Mouse (Mus musculus) hindbrain, embryonic 16.5 days (tissue): ENCODE results near the gene Clk2. TPM values are rescaled to one million over a fixed set of nuclear protein-coding genes. Genes with fewer than 3 reads are reported as not detected.
"Not testable (repeated sequence)": the region's sequence is repeated elsewhere in the genome, so short reads cannot be mapped to it uniquely, and the experiment has no call there.

ENCODE experiments used
- ATAC-seq: fragments of 200-750 bp; cut with Nextera tagmentation; 2 replicates; pipeline ENCODE4 v1.8.0; 2017; ENCODE audit warnings: moderate TSS enrichment, moderate library complexity
- H3K27ac ChIP-seq: fragments of 300-500 bp; sonication (generic); 2 replicates; pipeline ENCODE4 v1.5.1; 2014; ENCODE audit warnings: low read depth, mild to moderate bottlenecking, control low read depth, low read length, moderate library complexity
- H3K27me3 ChIP-seq: fragments of 300-500 bp; sonication (generic); replicated peaks from 2 replicates; pipeline ENCODE4 v1.6.1; 2014; ENCODE audit warnings: low read length; ENCODE audit not compliant: control insufficient read depth, insufficient read depth
- H3K36me3 ChIP-seq: fragments of 300-500 bp; sonication (generic); 2 replicates; pipeline ENCODE4 v1.6.1; 2014; ENCODE audit warnings: mild to moderate bottlenecking, low read length, moderate library complexity, mixed read lengths; ENCODE audit not compliant: control insufficient read depth, insufficient read depth
- H3K4me1 ChIP-seq: fragments of 300-500 bp; sonication (generic); 2 replicates; pipeline ENCODE4 v1.6.1; 2014; ENCODE audit warnings: low read depth, low read length; ENCODE audit not compliant: control insufficient read depth, insufficient read depth
- H3K4me2 ChIP-seq: fragments of 300-500 bp; sonication (generic); 2 replicates; pipeline ENCODE4 v1.6.1; 2014; ENCODE audit warnings: mild to moderate bottlenecking, low read length, control low read depth, moderate library complexity
- H3K4me3 ChIP-seq: fragments of 300-500 bp; sonication (generic); 2 replicates; pipeline ENCODE4 v1.5.1; 2014; ENCODE audit warnings: mild to moderate bottlenecking, low read length, control low read depth, moderate library complexity
- H3K9ac ChIP-seq: fragments of 300-500 bp; sonication (generic); 2 replicates; pipeline ENCODE4 v1.6.1; 2014; ENCODE audit warnings: low read depth, mild to moderate bottlenecking, control low read depth, low read length, moderate library complexity
- H3K9me3 ChIP-seq: fragments of 300-500 bp; sonication (generic); 2 replicates; pipeline ENCODE4 v1.6.1; 2014; ENCODE audit warnings: mild to moderate bottlenecking, low read length, moderate library complexity; ENCODE audit not compliant: control insufficient read depth
- WGBS: fragments of 180-500 bp; shearing (Covaris S2); extraction: QIAGEN DNeasy Blood & Tissue Kit; methylation state at CpG from one replicate; pipeline ENCODE4 v1.1.7; 2014; 5-methylcytosine and 5-hydroxymethylcytosine counted together
- polyA plus RNA-seq: library from polyadenylated mRNA; unstranded; fragments of >200 nt; fragmentation: Nextera tagmentation; extraction: Ambion mirVana; gene quantifications from 2 replicates; pipeline ENCODE4 v1.2.1, GENCODE M21; 2015

The Clk2 gene
- polyA plus RNA-seq, 1 experiment from 2014 or later, result 17.3 TPM

GRCm38 (mm10) chr3:89156951-89157350 is 7.6 kb upstream of the Clk2 start:
- H3K27ac ChIP-seq, result no peak overlapping the region
- no peak overlapping the region for H3K4me3 ChIP-seq
- H3K36me3 ChIP-seq, result 0 out of 2 replicates have a peak, but pooled peaks cover 3% of the 10 kb centered on the region
- ATAC-seq, result no peak
- WGBS, result 90% methylated on average over 8 of the region's 8 CpGs
- H3K4me2 ChIP-seq, result no peak overlapping the region
- no peak overlapping the region; the same call in 1 of the 2 replicates for H3K9ac ChIP-seq
- peaks cover 16% of the 10 kb centered on the region for H3K4me1 ChIP-seq
- no peaks in the 10 kb centered on the region for H3K9me3 ChIP-seq
- no peaks in the 10 kb centered on the region for H3K27me3 ChIP-seq

- Histone ChIP-seq H3K27me3 (no peaks in the 10 kb centered on the region), H3K27ac (peak overlapping the region; percentile 61), H3K36me3 (0 out of 2 replicates have a peak, but pooled peaks cover 3% of the 10 kb centered on the region), H3K9ac (peak overlapping the region; percentile 86), H3K9me3 (no peaks in the 10 kb centered on the region), H3K4me2 (peak overlapping the region; percentile 80), H3K4me3 (peak overlapping the region; percentile 88), H3K4me1 (peaks cover 16% of the 10 kb centered on the region)
- 15% methylated on average over 7 of the region's 7 CpGs for WGBS
- ATAC-seq, result no peak
Measured at GRCm38 (mm10) chr3:89158651-89159050, 5.9 kb upstream of the Clk2 start.

- Histone ChIP-seq H3K4me1 (peaks cover 21% of the 10 kb centered on the region), H3K9me3 (no peaks in the 10 kb centered on the region), H3K4me2 (peak overlapping the region; percentile 80), H3K27ac (peak overlapping the region; percentile 76), H3K4me3 (peak overlapping the region; percentile 88), H3K36me3 (0 out of 2 replicates have a peak, but pooled peaks cover 3% of the 10 kb centered on the region), H3K27me3 (no peaks in the 10 kb centered on the region), H3K9ac (peak overlapping the region; percentile 86)
- WGBS, result 1% methylated on average over 13 of the region's 13 CpGs
- ATAC-seq, result peak; percentile 24; the same call in 1 of the 2 replicates
Measured at GRCm38 (mm10) chr3:89159211-89159610, 5.4 kb upstream of the Clk2 start.

DNA sequence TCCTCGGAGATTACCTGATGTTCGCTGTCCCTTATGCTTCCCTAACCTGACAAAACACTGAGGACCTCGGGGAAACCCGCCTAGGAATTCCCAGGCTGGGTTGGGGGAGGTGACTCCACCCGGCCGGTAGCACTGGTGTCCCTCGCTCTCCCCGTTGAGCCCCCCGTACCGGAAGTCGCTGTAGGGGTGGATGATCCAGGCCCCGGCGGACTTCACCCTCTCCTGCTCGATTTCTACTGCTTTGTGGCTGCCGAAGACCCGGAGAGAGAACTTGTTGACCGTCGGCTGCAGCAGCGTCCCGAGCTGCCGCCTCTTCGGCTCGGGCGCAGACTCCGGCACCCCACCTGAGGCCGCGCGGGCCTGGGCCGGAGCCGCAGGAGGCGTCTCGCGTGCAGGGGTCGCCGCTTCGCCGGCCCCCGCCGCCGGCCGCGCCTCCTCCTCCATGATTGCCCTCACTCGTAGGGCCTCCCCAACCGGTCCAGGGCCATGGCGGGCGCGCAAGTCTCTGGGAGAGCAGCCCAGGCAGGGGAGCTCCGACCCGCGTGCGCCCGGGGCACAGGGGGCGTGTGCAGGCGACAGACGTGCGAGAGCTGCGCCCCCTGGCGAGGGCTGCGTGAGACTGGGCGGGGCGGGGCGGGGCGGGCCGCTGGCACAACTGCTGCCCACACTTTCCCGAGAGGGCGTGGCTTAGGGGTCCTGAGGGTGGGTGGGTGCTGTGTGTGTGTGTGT is 4.8 kb upstream of the Clk2 start, which contains the start of gene Hcn3:
TSS of gene Hcn3 (minus strand) at position 581 of the 729 bp plus-strand sequence.
- peak; percentile 83 for ATAC-seq
- 0 out of 2 replicates have a peak, but pooled peaks cover 3% of the 10 kb centered on the region for H3K36me3 ChIP-seq
- H3K4me3 ChIP-seq, result peak within 1 kb of the TSS; percentile 88
- whole genome bisulfite sequencing, result under 1% methylated on average over 57 of the region's 66 CpGs
- peak within 1 kb of the TSS; percentile 86 for H3K9ac ChIP-seq
- H3K27me3 ChIP-seq, result no peaks in the 10 kb centered on the region
- no peaks in the 10 kb centered on the region for H3K9me3 ChIP-seq
- peaks cover 22% of the 10 kb centered on the region for H3K4me1 ChIP-seq
- H3K4me2 ChIP-seq, result peak within 1 kb of the TSS; percentile 80
- peak within 1 kb of the TSS; percentile 76 for H3K27ac ChIP-seq

- not testable (repeated sequence) for H3K27ac ChIP-seq, H3K27me3 ChIP-seq, H3K36me3 ChIP-seq, H3K9ac ChIP-seq, H3K4me3 ChIP-seq, H3K4me2 ChIP-seq, H3K9me3 ChIP-seq, ATAC-seq
- H3K4me1 ChIP-seq, result peaks cover 32% of the 10 kb centered on the region
Measured at GRCm38 (mm10) chr3:89161207-89161606, 3.4 kb upstream of the Clk2 start.

DNA sequence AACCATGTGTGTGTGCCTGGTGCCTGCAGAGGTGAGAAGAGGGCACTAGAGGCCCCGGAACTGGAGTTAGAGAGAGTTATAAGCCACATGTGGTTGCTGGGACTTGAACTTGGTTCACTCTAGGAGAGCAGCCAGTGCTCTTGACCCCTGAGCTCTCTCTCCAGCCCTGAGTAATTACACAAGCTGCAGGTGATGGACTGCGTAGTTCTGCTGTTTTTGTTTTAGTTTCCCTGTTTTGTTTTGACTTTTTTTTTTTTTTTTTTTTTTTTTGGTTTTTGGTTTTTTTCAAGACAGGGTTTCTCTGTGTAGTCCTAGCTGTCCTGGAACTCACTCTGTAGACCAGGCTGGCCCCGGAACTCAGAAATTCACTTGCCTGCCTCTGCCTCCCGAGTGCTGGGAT is 2.8 kb upstream of the Clk2 start:
- no peaks in the 10 kb centered on the region for H3K36me3 ChIP-seq
- H3K27me3 ChIP-seq, result no peaks in the 10 kb centered on the region
- no peak overlapping the region for H3K4me3 ChIP-seq
- WGBS, result 89% methylated on average over 4 of the region's 4 CpGs
- H3K9me3 ChIP-seq, result no peaks in the 10 kb centered on the region
- no peak overlapping the region for H3K9ac ChIP-seq
- peaks cover 36% of the 10 kb centered on the region for H3K4me1 ChIP-seq
- ATAC-seq, result no peak
- no peak overlapping the region for H3K27ac ChIP-seq
- no peak overlapping the region for H3K4me2 ChIP-seq

DNA sequence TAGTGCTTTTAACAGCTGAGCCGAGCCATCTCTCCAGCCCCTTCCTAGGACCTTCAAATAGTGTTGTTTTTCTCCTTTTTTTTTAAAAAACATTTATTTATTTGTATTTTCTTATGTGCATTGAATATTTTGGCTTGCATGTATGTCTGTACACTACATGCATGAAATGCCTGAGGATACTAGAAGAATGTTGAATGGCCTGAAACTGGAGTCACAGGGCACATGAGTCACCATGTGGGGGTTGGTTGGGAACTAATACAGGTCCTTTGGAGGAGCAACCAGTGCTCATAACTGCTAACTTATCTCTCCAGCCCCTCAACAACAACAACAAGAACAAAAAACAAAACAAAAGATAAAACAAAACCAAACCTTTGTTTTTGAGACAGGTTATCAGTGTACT is 1.5 kb upstream of the Clk2 start:
- H3K4me1 ChIP-seq, result peaks cover 30% of the 10 kb centered on the region

DNA sequence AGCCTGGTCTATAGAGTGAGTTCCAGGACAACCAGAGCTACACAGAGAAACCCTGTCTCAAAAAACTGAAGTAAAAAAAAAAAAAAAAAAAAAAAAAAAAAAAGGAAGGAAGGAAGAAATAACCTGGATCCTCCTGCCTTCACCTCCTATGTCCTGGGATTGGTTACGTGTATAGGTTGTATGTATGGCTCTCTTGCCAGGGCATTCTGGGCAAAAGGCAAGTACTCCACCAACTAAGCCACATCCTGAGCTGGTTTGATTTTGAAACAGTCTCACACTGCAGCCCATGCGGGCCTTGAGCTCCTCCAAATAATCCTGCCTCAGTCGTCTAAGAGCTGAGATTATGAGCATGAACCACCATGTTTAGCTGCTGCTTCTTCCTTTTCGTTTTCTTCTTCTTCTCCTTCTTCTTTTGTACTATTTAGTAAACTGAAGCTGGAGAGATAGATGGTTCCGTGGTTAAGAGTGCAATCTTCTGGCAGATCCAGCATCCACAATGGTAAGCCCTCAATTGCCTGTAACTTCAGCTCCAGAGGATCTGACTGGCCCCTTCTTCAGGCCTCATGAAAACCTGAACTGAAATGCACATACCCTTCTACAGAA is 851 bp upstream of the Clk2 start:
- no peak overlapping the region; the same call in 1 of the 2 replicates for H3K27ac ChIP-seq
- ATAC-seq, result no peak
- H3K27me3 ChIP-seq, result no peaks in the 10 kb centered on the region
- peaks cover 25% of the 10 kb centered on the region for H3K4me1 ChIP-seq
- H3K4me3 ChIP-seq, result peak overlapping the region; percentile 95; the same call in 1 of the 2 replicates
- H3K4me2 ChIP-seq, result peak overlapping the region; percentile 86
- 76% methylated on average over 5 of the region's 5 CpGs for WGBS
- peak overlapping the region; percentile 96 for H3K9ac ChIP-seq
- no peaks in the 10 kb centered on the region for H3K9me3 ChIP-seq
- peaks cover 5% of the 10 kb centered on the region; the same call in 1 of the 2 replicates for H3K36me3 ChIP-seq

More for the DNA sequence above, 1.5 kb upstream of the Clk2 start:
- Histone ChIP-seq H3K4me2 (no peak overlapping the region), H3K9ac (no peak overlapping the region), H3K36me3 (no peaks in the 10 kb centered on the region), H3K27me3 (no peaks in the 10 kb centered on the region), H3K4me3 (no peak overlapping the region), H3K9me3 (no peaks in the 10 kb centered on the region), H3K27ac (no peak overlapping the region)
- no peak for ATAC-seq
- WGBS, result 78% methylated on average over 1 of the region's 1 CpGs

DNA sequence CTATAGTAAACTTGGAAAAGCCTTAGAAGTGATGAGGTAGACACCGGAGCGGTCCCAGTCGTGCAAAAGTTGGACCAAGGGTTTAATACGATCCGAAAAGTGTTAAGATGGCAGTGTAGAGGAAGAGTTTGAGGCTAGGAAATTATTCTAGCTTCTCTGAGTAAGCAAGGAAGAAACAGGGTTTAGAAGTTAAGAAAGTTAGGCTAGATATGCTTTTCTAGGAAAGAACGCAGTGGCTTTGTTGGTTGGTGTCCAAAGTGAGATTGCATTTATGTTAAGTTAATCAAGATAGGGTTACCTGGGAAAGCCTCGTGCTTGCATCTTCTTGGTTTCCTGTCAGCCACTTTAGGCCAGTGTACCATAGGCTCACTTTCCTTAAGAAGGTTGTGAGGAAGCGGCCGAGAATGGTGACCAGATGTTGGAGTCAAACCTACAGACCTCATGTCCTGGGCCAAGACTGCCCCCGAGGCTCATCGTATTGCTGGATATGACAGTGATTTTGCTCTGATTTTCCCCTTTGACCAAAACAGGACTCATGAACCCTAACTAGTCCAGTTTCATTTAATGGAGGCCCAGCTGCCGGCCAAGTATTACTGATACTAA is 774 bp downstream of the Clk2 start:
- no peak for ATAC-seq

More for the DNA sequence above, 774 bp downstream of the Clk2 start:
- peak overlapping the region; percentile 95 for H3K4me3 ChIP-seq
- H3K4me1 ChIP-seq, result peaks cover 20% of the 10 kb centered on the region
- peaks cover 19% of the 10 kb centered on the region for H3K36me3 ChIP-seq
- no peaks in the 10 kb centered on the region for H3K9me3 ChIP-seq
- H3K27me3 ChIP-seq, result no peaks in the 10 kb centered on the region
- 29% methylated on average over 12 of the region's 12 CpGs for WGBS
- H3K4me2 ChIP-seq, result peak overlapping the region; percentile 86
- H3K9ac ChIP-seq, result peak overlapping the region; percentile 96
- H3K27ac ChIP-seq, result peak overlapping the region; percentile 97
